Mouse (Mus musculus): ENCODE data around the gene Pgm1.
A peak's percentile ranks its signal among the peaks of the same experiment; 100 is the strongest.

The Pgm1 gene

DNA sequence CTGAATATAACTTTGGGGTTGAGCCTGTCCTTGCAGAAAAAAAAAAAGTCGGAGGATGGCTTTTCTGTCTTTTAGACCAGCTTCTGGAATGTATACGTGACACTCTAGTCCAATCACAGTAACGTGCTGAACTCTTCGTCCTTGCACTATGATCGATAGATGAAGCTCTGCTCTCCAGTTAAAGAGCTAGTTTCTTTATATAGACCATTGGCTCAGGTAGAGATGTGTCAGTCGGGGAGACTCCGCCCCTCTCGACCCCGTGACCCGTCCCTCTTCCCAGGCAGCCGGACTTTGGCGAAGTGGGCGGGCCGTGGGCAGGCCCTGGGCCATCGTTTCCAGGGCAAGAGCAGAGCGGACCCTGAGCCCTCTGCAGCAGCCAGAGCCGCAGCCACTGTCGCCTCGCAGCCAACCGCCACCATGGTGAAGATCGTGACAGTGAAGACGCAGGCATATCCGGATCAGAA is at the start of gene Pgm1:
Gene Pgm1, plus strand, starts transcription at position 266 of the 464 bp plus-strand sequence.
- DNase-seq (ENCODE audit: low read depth, low spot score): peak; percentile 83

DNA sequence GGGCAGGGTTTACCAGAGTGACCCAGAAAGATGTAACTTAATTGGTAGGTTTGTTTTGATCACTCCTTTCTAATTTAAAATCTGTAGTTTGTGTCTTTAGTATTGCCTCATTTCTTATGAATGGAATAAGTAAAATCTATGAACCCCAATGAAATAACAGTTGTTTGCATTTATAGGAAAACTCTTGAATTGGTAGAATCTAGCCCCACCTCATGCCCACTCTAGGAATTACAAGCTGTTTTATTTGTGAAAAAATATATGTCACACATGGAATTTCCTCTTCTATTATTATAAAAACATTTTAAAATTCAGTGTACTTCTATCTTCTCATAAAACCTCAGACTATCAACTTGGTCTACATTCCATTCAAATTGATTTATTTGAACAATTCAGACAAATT is 47.3 kb upstream of the Pgm1 start:
- peak; percentile 67 for DNase-seq (ENCODE audit: low read depth, low spot score)

- DNase-seq (ENCODE audit: low read depth, low spot score): no peak
Observed at GRCm38 (mm10) chr4:99882405-99882804, 46.8 kb upstream of the Pgm1 start.

- peak; percentile 69 for DNase-seq (ENCODE audit: low read depth, low spot score)
Observed at GRCm38 (mm10) chr4:99913894-99914451, 15.2 kb upstream of the Pgm1 start.

DNA sequence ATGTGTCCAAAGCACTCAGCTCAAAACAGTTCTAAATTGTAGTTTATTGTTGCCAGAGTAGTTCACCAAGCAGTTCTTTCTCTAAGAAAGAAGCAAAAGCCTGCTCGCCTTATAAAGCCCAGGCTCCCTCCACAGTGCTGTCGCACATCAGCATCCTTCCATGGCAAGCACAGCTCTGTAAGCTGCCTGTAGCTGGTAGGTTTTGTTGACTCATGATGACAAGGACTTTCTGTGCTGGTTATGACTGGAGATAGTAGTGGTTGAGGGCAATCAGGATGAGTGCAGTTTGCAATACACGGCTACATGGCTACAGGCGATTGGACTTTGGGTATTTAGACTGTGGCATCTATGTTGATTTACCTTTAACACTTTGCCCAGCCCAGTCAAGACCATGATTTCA is 2.8 kb upstream of the Pgm1 start:
- DNase-seq (ENCODE audit: low read depth, low spot score): peak; percentile 13

GRCm38 (mm10) chr4:99928521-99928920 is 693 bp upstream of the Pgm1 start:
- DNase-seq (ENCODE audit: low read depth, low spot score): peak; percentile 8

DNA sequence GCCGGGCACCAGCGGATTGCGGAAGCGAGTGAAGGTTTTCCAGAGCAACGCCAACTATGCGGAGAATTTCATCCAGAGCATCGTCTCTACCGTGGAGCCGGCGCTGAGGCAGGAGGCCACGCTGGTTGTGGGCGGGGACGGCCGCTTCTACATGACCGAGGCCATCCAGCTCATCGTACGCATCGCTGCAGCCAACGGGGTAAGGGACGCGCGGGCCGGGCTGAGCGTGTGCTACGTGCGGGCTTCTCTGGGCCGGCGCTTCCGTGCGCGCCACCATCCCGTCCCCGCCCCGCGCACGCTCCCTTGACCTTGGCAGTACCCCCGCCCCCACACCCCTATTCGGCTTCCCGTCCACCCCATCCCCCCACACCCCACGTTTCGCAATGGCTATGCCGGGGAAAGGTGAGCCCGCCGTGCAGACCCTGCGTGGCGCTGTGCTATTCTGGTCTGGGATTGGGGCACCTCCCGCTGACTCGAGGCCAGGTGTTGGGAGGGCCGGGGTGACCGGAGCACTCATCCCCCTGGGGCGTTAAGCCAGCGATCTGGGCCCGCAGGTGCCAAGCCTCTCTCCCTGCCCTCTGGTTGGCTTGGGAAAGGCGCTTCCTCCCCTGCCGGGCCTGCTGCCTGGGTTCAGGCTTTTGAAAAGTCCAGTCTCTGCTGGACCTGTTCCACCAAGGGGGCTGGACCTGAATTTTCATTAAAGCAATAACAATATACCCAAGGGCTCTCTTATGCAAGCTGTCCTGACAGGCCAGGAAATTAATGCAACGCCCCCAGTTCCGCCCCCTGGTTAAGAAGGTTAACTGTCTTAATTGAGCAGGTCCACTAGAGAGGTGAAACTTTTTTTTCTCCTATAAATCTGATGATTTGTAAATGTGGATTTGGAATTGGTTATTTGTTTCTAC is 651 bp downstream of the Pgm1 start, which contains the start of gene Itgb3bp:
Gene Itgb3bp, minus strand, starts transcription at position 201 of the 905 bp plus-strand sequence.
- DNase-seq (ENCODE audit: low read depth, low spot score): peak; percentile 87

GRCm38 (mm10) chr4:99930518-99931239 is 1.5 kb downstream of the Pgm1 start:
- peak; percentile 15 for DNase-seq (ENCODE audit: low read depth, low spot score)

GRCm38 (mm10) chr4:99931240-99931580 is 2.0 kb downstream of the Pgm1 start:
- no peak for DNase-seq (ENCODE audit: low read depth, low spot score)

DNA sequence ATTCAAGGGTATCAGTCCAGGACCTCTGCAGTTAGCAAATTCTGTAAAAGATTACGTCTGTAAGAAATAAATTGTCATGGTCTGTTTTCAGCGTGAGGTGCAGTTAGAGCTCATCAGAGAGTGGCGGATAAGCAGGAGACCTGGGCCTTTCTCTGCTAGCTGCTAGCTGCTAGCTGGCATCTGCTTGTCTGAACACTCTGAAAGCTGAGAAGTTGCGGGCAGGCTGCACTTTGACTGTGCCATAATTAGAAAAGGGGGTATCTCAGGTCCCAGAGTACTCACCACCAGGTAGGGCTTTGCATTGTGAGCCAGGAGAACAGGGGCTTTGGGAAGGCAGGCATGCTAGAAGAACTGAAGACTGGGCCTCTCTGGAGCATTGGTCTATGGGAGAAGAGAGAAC is 2.6 kb downstream of the Pgm1 start:
- DNase-seq (ENCODE audit: low read depth, low spot score): no peak

- no peak for DNase-seq (ENCODE audit: low read depth, low spot score)
Observed at GRCm38 (mm10) chr4:99934859-99935258, 5.6 kb downstream of the Pgm1 start.

DNA sequence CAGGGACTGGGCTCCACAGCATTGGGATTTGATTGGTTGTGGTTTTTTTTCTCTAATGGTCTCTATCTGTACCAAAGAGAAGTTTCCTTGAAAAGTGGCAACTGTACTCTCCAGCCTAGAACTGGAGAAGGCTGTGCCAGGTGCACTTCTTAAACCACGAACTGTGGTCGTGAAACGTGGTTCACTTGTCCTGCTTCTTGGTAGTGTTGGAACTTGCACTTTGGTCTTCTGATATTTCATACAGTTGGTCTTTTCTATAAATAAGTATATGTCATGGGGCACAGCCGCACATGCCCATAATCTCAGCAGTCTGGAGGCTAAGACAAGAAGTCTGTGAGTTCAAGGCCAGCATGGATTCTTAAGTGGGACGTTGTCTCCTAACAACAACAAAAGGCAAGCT is 7.1 kb downstream of the Pgm1 start:
- no peak for DNase-seq (ENCODE audit: low read depth, low spot score)

DNA sequence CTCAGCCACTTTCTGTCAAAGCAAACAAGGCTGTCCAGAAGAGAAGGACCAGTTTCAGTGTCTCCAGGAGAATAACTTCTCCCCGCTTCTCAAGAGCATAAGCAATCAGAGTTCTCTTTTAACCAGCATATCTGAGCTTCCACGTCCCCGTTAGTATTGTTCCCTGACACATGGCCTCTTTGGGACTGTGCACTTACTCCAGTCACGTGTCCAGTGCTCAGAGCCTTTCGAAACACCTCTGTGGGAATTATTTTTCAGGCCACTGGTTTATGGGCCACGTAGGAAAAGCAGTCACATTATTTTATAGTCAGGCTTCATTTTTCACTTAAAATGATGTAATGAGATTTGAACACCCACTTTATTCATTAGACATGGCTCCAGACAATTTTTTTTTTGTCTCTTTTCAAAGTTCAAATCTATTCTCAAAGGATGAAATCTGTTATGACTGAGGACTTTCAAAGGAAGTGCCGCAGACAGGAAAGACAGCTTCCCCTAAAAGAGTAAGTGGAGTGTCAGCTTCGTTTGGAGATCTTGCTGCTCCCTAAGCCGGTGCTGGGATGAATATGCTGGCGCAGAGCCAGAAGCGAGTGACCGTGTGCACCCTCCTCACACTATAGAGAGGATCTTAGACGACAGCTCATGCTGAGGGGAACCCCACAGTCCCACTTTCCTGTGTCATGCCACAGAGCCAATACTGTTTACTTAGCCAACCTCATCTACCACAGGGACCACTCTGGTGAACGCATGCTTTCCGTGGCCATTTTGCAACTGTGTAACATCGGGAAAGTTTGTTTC is 10.7 kb downstream of the Pgm1 start:
- no peak for DNase-seq (ENCODE audit: low read depth, low spot score)

- no peak for DNase-seq (ENCODE audit: low read depth, low spot score)
Observed at GRCm38 (mm10) chr4:99941655-99942414, 12.6 kb downstream of the Pgm1 start.

DNA sequence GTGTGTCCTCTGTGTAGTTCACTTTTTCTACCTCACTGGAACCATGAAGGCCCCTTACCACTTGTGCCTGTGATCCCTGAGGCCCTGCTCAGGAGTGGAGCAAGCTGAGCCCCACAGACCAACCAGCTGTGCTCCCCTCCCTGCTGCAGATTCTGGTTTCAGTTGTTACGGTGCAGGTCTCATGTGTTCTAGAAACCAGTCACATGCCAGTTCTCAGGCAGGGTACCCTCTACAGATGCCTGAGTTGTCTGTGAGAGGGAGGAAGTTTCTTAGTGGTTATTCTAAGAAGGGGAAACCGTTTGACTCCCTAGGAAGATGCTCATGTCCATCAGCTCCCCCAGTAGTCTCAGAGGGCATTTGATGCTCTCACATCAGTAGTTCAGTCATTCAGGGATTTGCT is 15.4 kb downstream of the Pgm1 start:
- DNase-seq (ENCODE audit: low read depth, low spot score): no peak

DNA sequence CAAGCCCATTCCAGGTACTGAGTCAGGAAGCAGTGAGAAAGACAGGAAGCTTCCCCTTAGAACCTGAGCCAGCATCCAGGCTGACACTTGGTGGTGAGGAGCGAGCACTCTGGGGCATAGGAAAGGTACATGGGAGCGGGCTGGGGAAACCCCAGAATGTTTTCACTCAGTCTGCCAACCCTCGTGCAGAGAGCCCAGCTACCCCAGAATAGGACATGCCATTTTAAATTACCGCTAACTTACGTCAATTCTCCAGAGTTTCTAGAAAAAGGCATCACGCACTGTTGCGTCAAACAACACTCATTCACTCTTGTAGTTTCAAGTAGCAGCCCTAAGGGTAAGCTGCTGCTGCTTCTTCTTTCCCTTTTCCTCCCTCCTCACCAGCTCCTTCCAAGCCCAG is 15.8 kb downstream of the Pgm1 start:
- no peak for DNase-seq (ENCODE audit: low read depth, low spot score)

DNA sequence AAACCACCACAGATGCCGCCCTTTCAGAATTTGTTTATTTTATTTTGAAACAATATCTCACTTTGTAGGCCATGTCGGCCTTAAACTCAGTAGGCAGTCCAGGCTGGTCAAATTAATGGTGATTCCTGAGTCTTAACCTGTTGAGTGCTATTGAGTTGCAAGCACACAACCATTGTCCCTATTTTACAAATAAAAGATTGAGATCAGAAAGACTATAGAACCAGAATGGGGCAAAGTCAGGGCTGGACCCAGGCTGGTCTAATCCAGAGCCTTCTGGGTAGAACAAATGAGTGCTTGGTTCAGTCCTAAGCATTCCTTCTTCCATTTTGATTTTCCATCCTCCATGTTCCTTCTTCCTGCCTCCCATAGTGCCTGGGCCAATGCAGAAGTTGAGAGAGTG is 17.3 kb downstream of the Pgm1 start:
- DNase-seq (ENCODE audit: low read depth, low spot score): no peak

DNA sequence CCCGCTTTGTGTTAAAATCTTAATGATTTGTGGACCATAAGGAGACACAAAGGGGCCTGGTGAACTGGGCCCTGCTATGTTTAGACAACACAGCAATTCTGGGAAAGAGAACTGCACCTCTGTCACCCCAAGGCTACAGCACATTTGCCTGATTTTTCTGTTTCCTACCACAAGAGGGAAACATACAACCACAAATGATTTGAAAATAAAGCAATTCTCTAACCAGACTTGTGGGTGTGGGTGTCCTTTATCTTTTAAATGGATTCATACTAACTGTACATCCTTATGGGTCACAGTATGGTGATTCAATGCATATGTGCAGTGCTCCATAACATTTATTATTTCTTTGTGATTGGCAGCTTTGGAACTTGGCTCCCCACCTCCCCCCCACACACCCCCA is 18.0 kb downstream of the Pgm1 start:
- DNase-seq (ENCODE audit: low read depth, low spot score): peak; percentile 68

DNA sequence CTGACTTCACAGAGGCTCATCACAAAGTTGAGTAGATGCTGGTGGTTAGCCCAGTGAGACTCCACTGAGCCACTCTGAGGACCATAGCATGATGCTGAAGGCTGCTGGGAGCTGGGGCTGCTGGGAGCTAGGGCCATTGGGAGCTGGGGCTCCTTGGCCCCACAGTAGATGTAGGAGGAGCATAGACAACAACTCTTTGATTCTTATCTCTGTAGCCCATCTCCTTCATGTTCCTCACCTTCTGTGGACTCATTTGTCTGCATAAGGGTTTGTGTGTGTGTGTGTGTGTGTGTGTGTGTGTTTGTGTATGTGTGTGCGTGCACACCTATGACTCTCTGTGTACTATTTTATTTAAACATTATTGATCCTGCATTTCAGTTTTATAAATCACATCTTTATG is 18.7 kb downstream of the Pgm1 start:
- no peak for DNase-seq (ENCODE audit: low read depth, low spot score)

DNA sequence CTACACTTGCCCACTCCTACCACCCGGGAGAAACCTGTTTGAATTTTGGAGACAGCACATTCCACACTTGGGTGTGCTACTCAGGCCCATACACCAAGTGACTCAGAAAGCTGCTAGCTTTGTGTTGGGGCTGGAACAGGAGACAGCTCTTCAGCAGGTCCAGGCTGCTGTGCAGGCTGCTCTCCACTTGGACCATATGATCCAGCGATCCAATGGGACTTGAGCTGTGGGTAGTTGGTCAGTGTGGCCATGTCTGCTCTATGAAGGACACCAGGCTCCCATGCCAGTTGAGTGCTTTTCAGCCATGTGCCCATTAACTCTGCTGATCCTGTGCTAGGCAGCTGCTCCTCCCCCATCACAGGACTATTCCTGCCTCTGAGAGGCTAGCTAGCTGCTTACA is 24.7 kb downstream of the Pgm1 start:
- peak; percentile 49 for DNase-seq (ENCODE audit: low read depth, low spot score)

GRCm38 (mm10) chr4:99955396-99955795 is 26.2 kb downstream of the Pgm1 start:
- DNase-seq (ENCODE audit: low read depth, low spot score): no peak

Data from 3T3-L1 (cell line).